Mouse (Mus musculus) testis, adult 2 months (tissue): ENCODE results near the gene Cog1.

ENCODE experiments used
- CTCF ChIP-seq: fragments of 200-500 bp; IDR thresholded peaks from 2 replicates; pipeline ENCODE4 v1.5.1; 2012; ENCODE audit warnings: low read depth, mild to moderate bottlenecking, inconsistent platforms, low read length, moderate library complexity; ENCODE audit not compliant: control insufficient read depth, insufficient read depth, insufficient replicate concordance
- POLR2A ChIP-seq: fragments of 200-500 bp; IDR thresholded peaks from 2 replicates; pipeline ENCODE4 v1.6.1; 2012; ENCODE audit warnings: low read depth, mild to moderate bottlenecking, inconsistent platforms, low read length, moderate library complexity; ENCODE audit not compliant: control insufficient read depth

DNA sequence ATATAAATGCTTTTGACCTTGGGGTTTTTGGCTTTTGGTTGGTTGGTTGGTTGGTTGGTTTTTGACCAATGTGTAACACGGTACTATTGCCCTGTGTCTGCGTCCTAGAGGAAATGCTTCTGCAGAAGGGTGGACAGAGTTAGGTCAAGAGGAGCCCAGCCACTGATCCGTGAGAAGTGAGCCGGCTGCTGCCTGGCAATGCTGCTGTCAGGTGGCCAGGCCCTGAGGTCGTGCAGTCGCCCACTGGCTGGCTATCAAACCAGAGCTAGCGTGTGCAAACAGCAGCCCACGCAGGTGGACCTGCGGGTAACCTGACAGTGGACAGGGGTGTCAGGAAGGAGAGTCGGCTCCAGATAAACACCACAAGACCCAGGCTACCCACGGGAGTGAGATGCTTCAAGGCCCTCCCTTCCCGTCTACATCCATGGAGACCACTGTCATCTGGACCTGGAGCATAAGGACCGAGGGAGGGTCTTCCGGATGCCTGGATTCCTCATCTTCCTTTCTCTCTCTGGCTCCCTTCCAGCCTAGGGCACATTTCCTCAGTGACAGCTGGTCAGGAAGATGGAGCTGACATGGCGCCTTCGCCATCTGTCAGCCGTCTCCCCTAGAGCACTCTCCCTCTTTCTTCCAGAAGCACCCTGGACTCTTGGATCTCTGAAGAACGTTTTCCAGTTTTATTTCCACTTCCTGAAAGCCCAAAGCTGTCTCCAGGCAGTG lies 48.3 kb upstream of the Cog1 start:
- TF ChIP-seq CTCF (no peak), POLR2A (no peak)
